Mouse (Mus musculus) embryonic facial prominence, embryonic 10.5 days (tissue): ENCODE measurements at regions not wholly inside any gene's neighbourhood (a gene's known extent, or its start where the extent isn't known, plus 50 kb on each side); places are given as distances from the start of the nearest gene placed in this dataset.
"Not testable (repeated sequence)": the region's sequence is repeated elsewhere in the genome, so short reads cannot be mapped to it uniquely, and the experiment has no call there.

Experiments used
- DNase-seq: peaks from one replicate; pipeline ENCODE4 v3.0.0-alpha.2; 2017; ENCODE audit warnings: low spot score
- H3K27ac ChIP-seq: fragments of 300-500 bp; sonication (generic); replicated peaks from 2 replicates; pipeline ENCODE4 v1.5.1; 2016; ENCODE audit warnings: mild to moderate bottlenecking
- H3K27me3 ChIP-seq: fragments of 300-500 bp; sonication (generic); replicated peaks from 2 replicates; pipeline ENCODE4 v1.6.1; 2016; ENCODE audit warnings: low read depth, mild to moderate bottlenecking; ENCODE audit not compliant: poor library complexity, severe bottlenecking
- H3K36me3 ChIP-seq: fragments of 300-500 bp; sonication (generic); replicated peaks from 2 replicates; pipeline ENCODE4 v1.6.1; 2016; ENCODE audit warnings: mild to moderate bottlenecking, moderate library complexity
- H3K4me1 ChIP-seq: fragments of 300-500 bp; sonication (generic); 2 replicates; pipeline ENCODE4 v1.6.1; 2016
- H3K4me3 ChIP-seq: fragments of 300-500 bp; sonication (generic); 2 replicates; pipeline ENCODE4 v1.5.1; 2016; ENCODE audit warnings: mild to moderate bottlenecking, moderate library complexity
- H3K9me3 ChIP-seq: fragments of 300-500 bp; sonication (generic); 2 replicates; pipeline ENCODE4 v1.6.1; 2016; ENCODE audit warnings: mild to moderate bottlenecking
- WGBS: fragments of 180-500 bp; shearing (Covaris S2); methylation state at CpG from one replicate; pipeline ENCODE4 v1.1.7; 2016; 5-methylcytosine and 5-hydroxymethylcytosine counted together

- H3K9me3 ChIP-seq, result no peaks in the 10 kb centered on the region
- H3K27me3 ChIP-seq, result no peaks in the 10 kb centered on the region
- H3K27ac ChIP-seq, result no peak overlapping the region
- H3K4me3 ChIP-seq, result no peak overlapping the region
- DNase-seq, result no peak
- 56% methylated on average over 2 of the region's 2 CpGs for WGBS
- no peaks in the 10 kb centered on the region for H3K4me1 ChIP-seq
- H3K36me3 ChIP-seq, result no peaks in the 10 kb centered on the region
Measured at GRCm38 (mm10) chr14:15884641-15885340, 364.3 kb upstream of the Ngly1 start.

DNA sequence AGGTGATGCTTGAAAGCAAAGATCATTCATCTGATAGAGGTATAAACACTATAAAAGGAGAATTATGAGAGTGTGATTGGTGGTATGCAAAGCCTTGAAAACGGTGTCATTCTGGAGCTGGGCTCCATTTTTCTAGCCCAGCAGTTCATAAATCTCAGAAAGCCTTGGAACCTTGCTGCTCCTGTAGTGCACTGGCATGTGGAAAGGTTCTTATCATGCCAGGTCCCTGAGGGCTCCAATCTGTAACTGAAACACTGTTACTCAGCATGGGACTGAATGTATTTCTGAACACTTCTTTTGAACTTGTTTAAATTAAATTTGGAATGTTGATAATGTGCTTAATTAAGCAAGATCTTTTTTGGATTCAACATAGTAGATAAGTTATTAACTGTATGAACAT, 352.0 kb upstream of the Ngly1 start:
- 91% methylated on average over 1 of the region's 1 CpGs for WGBS
- H3K27ac ChIP-seq, result no peak overlapping the region
- H3K9me3 ChIP-seq, result no peaks in the 10 kb centered on the region
- no peak for DNase-seq
- no peaks in the 10 kb centered on the region for H3K27me3 ChIP-seq
- no peak overlapping the region for H3K4me3 ChIP-seq
- H3K36me3 ChIP-seq, result no peaks in the 10 kb centered on the region
- H3K4me1 ChIP-seq, result no peaks in the 10 kb centered on the region

- 88% methylated on average over 11 of the region's 11 CpGs for WGBS
- H3K27me3 ChIP-seq, result not testable (repeated sequence)
Measured at GRCm38 (mm10) chr14:15906429-15906828, 342.7 kb upstream of the Ngly1 start.

GRCm38 (mm10) chr14:15913206-15913605, 335.9 kb upstream of the Ngly1 start:
- not testable (repeated sequence) for DNase-seq, H3K4me3 ChIP-seq, H3K27ac ChIP-seq, H3K36me3 ChIP-seq, H3K27me3 ChIP-seq, H3K4me1 ChIP-seq, H3K9me3 ChIP-seq
- WGBS, result 69% methylated on average over 4 of the region's 4 CpGs

More at GRCm38 (mm10) chr14:15906429-15906828, 342.7 kb upstream of the Ngly1 start:
- not testable (repeated sequence) for H3K4me1 ChIP-seq, H3K27ac ChIP-seq, DNase-seq, H3K9me3 ChIP-seq, H3K36me3 ChIP-seq, H3K4me3 ChIP-seq

- no peak for DNase-seq
- H3K27ac ChIP-seq, result no peak overlapping the region
- H3K36me3 ChIP-seq, result no peaks in the 10 kb centered on the region
- no peaks in the 10 kb centered on the region for H3K27me3 ChIP-seq
- no peaks in the 10 kb centered on the region for H3K9me3 ChIP-seq
- WGBS, result 94% methylated on average over 3 of the region's 3 CpGs
- H3K4me3 ChIP-seq, result no peak overlapping the region
- no peaks in the 10 kb centered on the region for H3K4me1 ChIP-seq
Measured at GRCm38 (mm10) chr14:15914176-15914575, 334.9 kb upstream of the Ngly1 start.

DNA sequence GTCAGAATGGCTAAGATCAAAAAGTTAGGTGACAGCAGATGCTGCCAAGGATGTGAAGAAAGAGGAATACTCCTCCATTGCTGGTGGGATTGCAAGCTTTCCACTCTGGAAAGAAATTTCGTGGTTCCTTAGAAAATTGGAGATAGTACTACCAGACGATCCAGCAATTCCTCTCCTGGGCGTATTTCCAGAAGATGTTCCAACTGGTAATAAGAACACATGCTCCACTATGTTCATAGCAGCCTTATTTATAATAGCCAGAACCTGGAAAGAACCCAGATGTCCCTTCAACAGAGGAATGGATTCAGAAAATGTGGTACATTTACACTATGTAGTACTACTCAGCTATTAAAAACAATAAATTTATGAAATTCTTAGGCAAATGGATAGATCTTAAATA, 324.4 kb upstream of the Ngly1 start:
- H3K9me3 ChIP-seq, H3K4me3 ChIP-seq, H3K27me3 ChIP-seq, H3K27ac ChIP-seq, H3K4me1 ChIP-seq, DNase-seq, H3K36me3 ChIP-seq: not testable (repeated sequence)
- 82% methylated on average over 3 of the region's 3 CpGs for WGBS

DNA sequence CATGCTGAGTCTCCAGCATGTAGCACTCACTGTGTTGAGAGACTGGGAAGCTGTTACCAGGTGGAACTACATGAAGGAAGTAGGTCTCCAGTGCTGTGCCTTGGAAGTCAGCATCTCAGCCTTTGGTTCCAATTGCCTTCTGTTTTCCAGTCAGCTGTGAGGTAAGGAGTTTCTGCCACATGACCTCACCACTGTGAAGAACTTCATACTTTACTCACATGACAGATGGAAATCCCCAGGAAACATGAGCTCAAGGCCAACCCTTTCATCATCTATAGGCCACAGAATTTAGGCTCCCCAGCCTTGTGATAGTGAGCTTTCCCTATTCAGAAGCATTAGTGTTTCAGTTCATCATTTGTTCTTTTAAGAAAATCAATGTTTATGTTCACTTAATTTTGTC, 314.4 kb upstream of the Ngly1 start:
- Histone ChIP-seq H3K27ac (no peak overlapping the region), H3K27me3 (no peaks in the 10 kb centered on the region), H3K36me3 (no peaks in the 10 kb centered on the region), H3K4me1 (no peaks in the 10 kb centered on the region), H3K9me3 (no peaks in the 10 kb centered on the region), H3K4me3 (no peak overlapping the region)
- DNase-seq, result no peak

GRCm38 (mm10) chr14:15970321-15970720, 278.8 kb upstream of the Ngly1 start:
- H3K36me3 ChIP-seq, result no peaks in the 10 kb centered on the region
- no peak overlapping the region for H3K4me3 ChIP-seq
- no peaks in the 10 kb centered on the region for H3K27me3 ChIP-seq
- DNase-seq, result no peak
- no peaks in the 10 kb centered on the region for H3K4me1 ChIP-seq
- no peak overlapping the region for H3K27ac ChIP-seq
- H3K9me3 ChIP-seq, result no peaks in the 10 kb centered on the region

DNA sequence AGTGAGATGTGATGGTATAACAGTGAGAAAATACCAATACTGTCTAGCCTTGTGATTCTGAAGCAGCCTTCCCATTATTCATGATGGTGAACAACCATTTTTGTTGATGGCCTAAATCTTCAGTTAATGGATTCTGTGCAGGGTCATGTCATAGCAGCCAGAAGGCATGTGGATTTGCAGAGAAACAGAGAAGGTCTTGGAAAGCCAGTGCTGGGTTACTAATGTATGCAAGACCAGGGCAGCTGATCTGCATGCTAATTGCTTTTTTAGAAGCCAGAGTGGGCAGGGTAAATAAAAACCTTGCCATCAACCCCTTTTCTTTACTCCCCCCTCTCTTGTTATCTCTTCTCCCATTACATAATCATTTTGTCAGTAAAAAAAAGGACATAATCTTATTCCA, 278.3 kb upstream of the Ngly1 start:
- Histone ChIP-seq H3K4me1 (no peaks in the 10 kb centered on the region), H3K27me3 (no peaks in the 10 kb centered on the region), H3K36me3 (no peaks in the 10 kb centered on the region), H3K9me3 (no peaks in the 10 kb centered on the region), H3K27ac (no peak overlapping the region), H3K4me3 (no peak overlapping the region)
- DNase-seq, result no peak

- Histone ChIP-seq H3K36me3 (no peaks in the 10 kb centered on the region), H3K4me3 (no peak overlapping the region), H3K27ac (no peak overlapping the region), H3K27me3 (no peaks in the 10 kb centered on the region), H3K4me1 (no peaks in the 10 kb centered on the region), H3K9me3 (no peaks in the 10 kb centered on the region)
- DNase-seq, result no peak
Measured at GRCm38 (mm10) chr14:15971306-15971705, 277.8 kb upstream of the Ngly1 start.

- no peak overlapping the region for H3K4me3 ChIP-seq
- no peaks in the 10 kb centered on the region for H3K27me3 ChIP-seq
- DNase-seq, result no peak
- H3K36me3 ChIP-seq, result no peaks in the 10 kb centered on the region
- no peaks in the 10 kb centered on the region for H3K4me1 ChIP-seq
- no peak overlapping the region for H3K27ac ChIP-seq
- H3K9me3 ChIP-seq, result no peaks in the 10 kb centered on the region
- WGBS, result 96% methylated on average over 1 of the region's 1 CpGs
Measured at GRCm38 (mm10) chr14:15977366-15977765, 271.7 kb upstream of the Ngly1 start.

DNA sequence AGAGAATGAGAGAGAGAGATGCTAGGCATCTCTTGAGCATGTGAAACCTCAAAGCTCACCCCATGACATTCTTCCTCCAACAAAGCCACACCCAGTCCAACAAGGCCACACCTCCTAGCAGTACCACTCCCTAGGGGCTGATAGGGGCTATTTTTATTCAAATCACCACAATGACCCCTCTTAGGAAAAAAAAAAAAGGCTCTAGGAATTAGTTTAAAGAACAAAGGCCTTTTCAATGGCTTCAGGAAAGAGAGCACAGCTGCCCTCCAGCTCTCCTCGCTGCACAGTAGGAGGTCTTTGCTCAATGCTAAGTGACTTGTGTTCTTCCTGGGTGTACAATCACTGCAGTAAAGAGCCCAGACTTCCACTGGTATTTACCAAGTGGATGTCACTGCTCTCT, 270.8 kb upstream of the Ngly1 start:
- no peaks in the 10 kb centered on the region for H3K9me3 ChIP-seq
- WGBS, result 8% methylated on average over 1 of the region's 1 CpGs
- no peak overlapping the region for H3K4me3 ChIP-seq
- no peaks in the 10 kb centered on the region for H3K4me1 ChIP-seq
- H3K27ac ChIP-seq, result no peak overlapping the region
- no peaks in the 10 kb centered on the region for H3K27me3 ChIP-seq
- H3K36me3 ChIP-seq, result no peaks in the 10 kb centered on the region
- peak; percentile 9 for DNase-seq

DNA sequence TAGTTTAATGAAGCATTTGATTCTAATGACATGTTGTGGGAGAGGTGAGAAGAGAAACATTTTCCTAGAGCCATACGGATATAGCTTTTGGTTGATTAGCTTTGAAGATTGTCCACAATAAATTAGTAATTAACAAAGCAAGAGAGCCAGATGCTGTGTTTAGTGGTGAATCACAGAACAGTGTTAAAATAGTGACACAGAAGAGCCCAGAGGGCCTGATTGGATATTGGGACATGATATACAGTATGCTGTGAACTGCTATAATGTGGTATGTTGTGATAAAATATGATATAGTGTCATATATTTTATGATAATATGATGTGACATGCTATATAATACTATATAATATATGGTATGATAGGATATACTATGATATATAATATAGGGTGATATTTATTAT, 243.7 kb upstream of the Ngly1 start:
- no peak for DNase-seq
- WGBS, result 89% methylated on average over 1 of the region's 1 CpGs
- no peaks in the 10 kb centered on the region for H3K9me3 ChIP-seq
- H3K27me3 ChIP-seq, result no peaks in the 10 kb centered on the region
- no peaks in the 10 kb centered on the region for H3K36me3 ChIP-seq
- no peak overlapping the region for H3K4me3 ChIP-seq
- H3K4me1 ChIP-seq, result no peaks in the 10 kb centered on the region
- no peak overlapping the region for H3K27ac ChIP-seq

- Histone ChIP-seq H3K36me3 (no peaks in the 10 kb centered on the region), H3K9me3 (no peaks in the 10 kb centered on the region), H3K4me3 (no peak overlapping the region), H3K27ac (no peak overlapping the region), H3K27me3 (no peaks in the 10 kb centered on the region), H3K4me1 (no peaks in the 10 kb centered on the region)
- 94% methylated on average over 2 of the region's 2 CpGs for WGBS
- DNase-seq, result no peak
Measured at GRCm38 (mm10) chr14:16006968-16007367, 242.1 kb upstream of the Ngly1 start.
